Mouse (Mus musculus) liver, embryonic 14.5 days (tissue): ENCODE measurements at regions not wholly inside any gene's neighbourhood (a gene's known extent, or its start where the extent isn't known, plus 50 kb on each side); places are given as distances from the start of the nearest gene placed in this dataset.

Experiments used
- ATAC-seq: fragments of 200-750 bp; cut with Nextera tagmentation; 2 replicates; pipeline ENCODE4 v1.8.0; 2017; ENCODE audit warnings: moderate number of reproducible peaks, mild to moderate bottlenecking, moderate library complexity; ENCODE audit not compliant: insufficient read depth
- DNase-seq, 3 experiments: peaks; one replicate each; pipeline ENCODE4 v3.0.0-alpha.2; 2012 to 2013; ENCODE audit warnings: low read depth in 3 of 3, low spot score in 3 of 3
- H3K27ac ChIP-seq: fragments of 300-500 bp; sonication (generic); 2 replicates; pipeline ENCODE4 v1.5.1; 2014; ENCODE audit warnings: moderate library complexity, mild to moderate bottlenecking, control low read depth, inconsistent platforms
- H3K27me3 ChIP-seq: fragments of 300-500 bp; sonication (generic); 2 replicates; pipeline ENCODE4 v1.6.1; 2014; ENCODE audit warnings: mild to moderate bottlenecking, low read length, moderate library complexity; ENCODE audit not compliant: control insufficient read depth, insufficient read depth
- H3K36me3 ChIP-seq: fragments of 300-500 bp; sonication (generic); replicated peaks from 2 replicates; pipeline ENCODE4 v1.6.1; 2014; ENCODE audit warnings: low read depth; ENCODE audit not compliant: control insufficient read depth, insufficient read depth
- H3K4me1 ChIP-seq, 2 experiments: fragments of 200-500 bp in 1 of 2; fragments of 300-500 bp in 1 of 2; sonication (generic) in 1 of 2; replicated peaks; 2 replicates each; pipeline ENCODE4 v1.6.1; 2012 to 2014; ENCODE audit warnings: antibody characterized with exemption in 1 of 2, inconsistent platforms in 1 of 2, low read length in 1 of 2; ENCODE audit not compliant: control insufficient read depth in 2 of 2, insufficient read depth in 2 of 2
- H3K4me2 ChIP-seq: fragments of 300-500 bp; sonication (generic); 2 replicates; pipeline ENCODE4 v1.6.1; 2014; ENCODE audit warnings: low read depth, mild to moderate bottlenecking, control low read depth, moderate library complexity
- H3K4me3 ChIP-seq, 2 experiments: fragments of 200-500 bp in 1 of 2; fragments of 300-500 bp in 1 of 2; sonication (generic) in 1 of 2; 2 replicates each; pipeline ENCODE4 v1.5.1; 2012 to 2014; ENCODE audit warnings: low read depth in 2 of 2, low read length in 2 of 2, mild to moderate bottlenecking in 2 of 2, control low read depth in 1 of 2, inconsistent platforms in 1 of 2, moderate library complexity in 1 of 2; ENCODE audit not compliant: insufficient read depth in 1 of 2
- H3K9ac ChIP-seq: fragments of 300-500 bp; sonication (generic); replicated peaks from 2 replicates; pipeline ENCODE4 v1.6.1; 2014; ENCODE audit warnings: mild to moderate bottlenecking, control low read depth, moderate library complexity
- H3K9me3 ChIP-seq: fragments of 300-500 bp; sonication (generic); 2 replicates; pipeline ENCODE4 v1.6.1; 2016; ENCODE audit warnings: low read length, mixed read lengths; ENCODE audit not compliant: control insufficient read depth
- CTCF ChIP-seq: IDR thresholded peaks from 2 replicates; pipeline ENCODE4 v1.5.1; 2016; ENCODE audit warnings: antibody characterized with exemption, low read depth, control low read depth
- EP300 ChIP-seq: IDR thresholded peaks from 2 replicates; pipeline ENCODE4 v1.6.1; 2016; ENCODE audit warnings: antibody characterized with exemption, low read depth
- WGBS: fragments of 180-500 bp; shearing (Covaris S2); extraction: QIAGEN DNeasy Blood & Tissue Kit; methylation state at CpG from one replicate; pipeline ENCODE4 v1.1.7; 2014; ENCODE audit not compliant: insufficient replicate concordance; 5-methylcytosine and 5-hydroxymethylcytosine counted together

GRCm38 (mm10) chr10:25798881-25799280 lies 262.8 kb upstream of the Smlr1 start:
- ATAC-seq, result no peak
- TF ChIP-seq EP300 (no peak), CTCF (no peak)
- Histone ChIP-seq H3K4me1 (no peaks in the 10 kb centered on the region), H3K4me2 (no peak overlapping the region), H3K9me3 (no peaks in the 10 kb centered on the region), H3K4me3 (no peak overlapping the region), H3K36me3 (no peaks in the 10 kb centered on the region), H3K27me3 (no peaks in the 10 kb centered on the region), H3K9ac (no peak overlapping the region), H3K27ac (no peak overlapping the region)
- WGBS, result 73% methylated on average over 2 of the region's 2 CpGs
- DNase-seq, result no peak

DNA sequence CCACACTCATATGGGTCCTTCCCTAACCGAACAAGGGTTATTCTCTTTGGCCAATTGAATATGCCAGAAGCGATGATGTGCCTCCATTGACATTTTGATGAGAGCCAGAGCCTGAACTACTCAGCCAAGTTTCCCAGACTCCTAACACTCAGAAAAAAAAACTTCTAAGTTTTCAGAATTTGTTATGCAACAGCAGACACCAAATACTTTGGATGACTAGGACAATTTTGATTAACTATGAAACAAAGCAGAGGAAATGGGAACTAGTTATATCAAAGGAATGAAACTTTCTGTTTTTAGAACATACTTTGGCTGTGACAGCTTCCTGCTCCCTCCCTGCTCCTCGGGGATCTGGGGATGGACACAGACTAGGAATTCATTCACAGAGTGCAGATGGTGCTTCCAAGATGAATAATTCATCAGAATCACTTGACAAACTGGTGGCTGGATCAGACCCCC lies 254.3 kb upstream of the Smlr1 start:
- no peaks in the 10 kb centered on the region for H3K36me3 ChIP-seq
- WGBS, result 54% methylated on average over 3 of the region's 3 CpGs
- no peak overlapping the region for H3K9ac ChIP-seq
- DNase-seq (no peak), ATAC-seq (no peak)
- H3K4me3 ChIP-seq, result no peak overlapping the region
- no peak overlapping the region for H3K4me2 ChIP-seq
- H3K27me3 ChIP-seq, result no peaks in the 10 kb centered on the region
- no peaks in the 10 kb centered on the region for H3K4me1 ChIP-seq
- H3K9me3 ChIP-seq, result no peaks in the 10 kb centered on the region
- no peak overlapping the region for H3K27ac ChIP-seq
- no peak for TF ChIP-seq CTCF
- no peak for TF ChIP-seq EP300

DNA sequence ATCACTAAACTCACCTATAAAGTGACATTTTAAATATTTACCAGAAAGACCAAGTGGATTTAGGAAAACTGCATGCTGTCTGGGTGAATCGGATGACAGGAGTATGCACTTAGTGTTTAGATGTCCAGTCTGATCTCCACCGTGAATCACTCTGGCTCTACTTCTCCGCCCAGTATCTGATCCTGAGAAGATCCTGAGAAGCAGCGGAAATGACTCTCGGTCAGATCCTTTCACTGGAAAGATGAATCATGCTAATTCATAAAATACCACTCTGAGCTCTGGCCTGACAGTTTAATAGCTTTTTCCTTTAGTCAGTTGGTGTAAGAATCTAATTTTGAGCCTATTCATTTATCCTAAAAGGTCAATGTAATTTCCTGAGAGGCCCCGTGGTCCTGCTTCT lies 252.6 kb upstream of the Smlr1 start:
- 69% methylated on average over 6 of the region's 6 CpGs for WGBS
- no peak for ATAC-seq
- H3K9me3 ChIP-seq, result no peaks in the 10 kb centered on the region
- no peak overlapping the region for H3K27ac ChIP-seq
- no peak for DNase-seq
- no peaks in the 10 kb centered on the region for H3K4me1 ChIP-seq
- H3K4me2 ChIP-seq, result no peak overlapping the region
- TF ChIP-seq EP300 (no peak), CTCF (no peak)
- no peak overlapping the region for H3K9ac ChIP-seq
- H3K27me3 ChIP-seq, result no peaks in the 10 kb centered on the region
- H3K36me3 ChIP-seq, result no peaks in the 10 kb centered on the region
- no peak overlapping the region for H3K4me3 ChIP-seq

GRCm38 (mm10) chr10:25788004-25788403 lies 251.9 kb upstream of the Smlr1 start:
- DNase-seq (no peak), ATAC-seq (no peak)
- Histone ChIP-seq H3K27ac (no peak overlapping the region), H3K4me1 (no peaks in the 10 kb centered on the region), H3K4me3 (no peak overlapping the region), H3K4me2 (no peak overlapping the region), H3K9me3 (no peaks in the 10 kb centered on the region), H3K36me3 (no peaks in the 10 kb centered on the region), H3K27me3 (no peaks in the 10 kb centered on the region), H3K9ac (no peak overlapping the region)
- no peak for TF ChIP-seq EP300
- no peak for TF ChIP-seq CTCF
- 51% methylated on average over 4 of the region's 4 CpGs for WGBS

- H3K9ac ChIP-seq, result no peak overlapping the region
- TF ChIP-seq CTCF (no peak), EP300 (no peak)
- DNase-seq (no peak), ATAC-seq (no peak)
- no peak overlapping the region for H3K4me2 ChIP-seq
- no peaks in the 10 kb centered on the region for H3K9me3 ChIP-seq
- H3K27me3 ChIP-seq, result no peaks in the 10 kb centered on the region
- H3K36me3 ChIP-seq, result no peaks in the 10 kb centered on the region
- 49% methylated on average over 3 of the region's 3 CpGs for WGBS
- H3K4me3 ChIP-seq, result no peak overlapping the region
- no peak overlapping the region for H3K27ac ChIP-seq
- H3K4me1 ChIP-seq, result no peaks in the 10 kb centered on the region
These were observed 247.8 kb upstream of the Smlr1 start for GRCm38 (mm10) chr10:25783861-25784260.
